Mouse (Mus musculus): ENCODE results near the gene Chsy1.
"Not testable (repeated sequence)": the region's sequence is repeated elsewhere in the genome, so short reads cannot be mapped to it uniquely, and the experiment has no call there.

Gene Chsy1

GRCm38 (mm10) chr7:66179711-66180110 is 70.4 kb downstream of the Chsy1 start:
- DNase-seq: no peak

DNA sequence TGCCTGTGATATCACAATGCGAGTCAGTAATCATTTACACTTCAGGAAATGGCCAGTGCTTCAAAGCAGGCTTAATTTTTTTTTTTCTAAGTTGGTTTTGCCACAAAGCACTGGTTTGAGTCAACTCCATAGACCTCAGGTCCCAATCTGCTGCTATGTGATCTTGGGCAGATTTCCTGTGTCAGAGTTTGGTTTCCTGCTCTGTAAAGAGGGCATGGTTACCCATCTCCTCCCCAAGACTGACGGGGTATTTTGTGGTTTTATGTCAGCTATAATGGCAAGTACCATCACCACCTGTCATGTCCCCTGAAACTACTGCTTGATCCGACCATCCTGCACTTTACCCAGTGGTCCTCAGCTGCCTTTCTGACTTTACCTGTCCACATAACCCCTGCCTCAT is 70.9 kb downstream of the Chsy1 start:
- DNase-seq: no peak

GRCm38 (mm10) chr7:66180711-66181365 is 71.5 kb downstream of the Chsy1 start:
- no peak for DNase-seq

DNA sequence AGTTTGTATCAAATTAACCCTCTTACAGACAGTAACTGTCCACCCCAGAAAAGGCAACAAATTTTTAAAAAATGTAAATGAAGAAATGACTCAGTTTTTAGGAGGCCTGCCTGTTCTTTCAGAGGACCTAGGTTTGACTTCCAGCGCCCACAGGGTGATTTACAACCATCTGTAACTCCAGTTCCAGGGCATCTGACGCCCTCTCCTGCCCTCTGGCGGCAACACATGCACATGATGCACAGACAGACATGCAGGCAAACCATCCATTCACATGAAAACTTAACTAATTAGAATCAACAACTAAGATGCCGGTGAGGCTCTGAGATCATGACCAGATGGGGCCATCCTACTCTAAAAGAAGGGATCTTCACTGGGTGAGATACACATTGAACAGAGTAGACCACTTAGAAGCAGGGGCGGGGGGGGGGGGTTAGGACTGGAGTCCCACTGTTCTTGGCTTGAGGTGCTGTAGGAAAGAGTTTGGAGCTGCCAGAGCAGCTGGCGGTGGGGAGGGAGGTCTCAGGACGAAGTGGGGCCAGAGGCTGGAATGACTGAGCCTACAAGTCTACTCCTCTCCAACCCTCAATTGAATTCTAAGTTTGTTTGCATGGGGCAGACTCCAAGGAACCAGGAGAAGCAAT is 72.9 kb downstream of the Chsy1 start:
- DNase-seq: no peak

DNA sequence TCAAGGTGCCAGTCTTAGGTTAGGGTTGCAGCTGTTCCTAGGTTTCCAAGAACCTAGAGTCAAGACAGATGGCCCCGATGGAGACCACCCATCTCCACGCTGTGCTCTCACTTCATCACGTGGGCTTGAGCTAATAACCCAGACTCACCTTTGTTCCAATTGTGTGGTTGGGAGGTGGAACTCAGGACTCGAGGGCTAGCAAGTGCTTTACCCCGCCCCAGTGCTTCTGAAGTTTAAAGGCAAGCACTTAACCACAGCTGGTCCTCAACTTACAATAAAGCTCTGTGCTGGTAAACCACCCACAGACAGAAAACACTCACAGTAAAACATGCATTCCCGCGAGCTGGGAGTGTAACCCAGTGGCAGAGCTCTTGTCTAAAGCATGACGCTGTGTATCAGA is 74.1 kb downstream of the Chsy1 start:
- no peak for DNase-seq

GRCm38 (mm10) chr7:66184026-66184425 is 74.7 kb downstream of the Chsy1 start:
- DNase-seq: no peak

DNA sequence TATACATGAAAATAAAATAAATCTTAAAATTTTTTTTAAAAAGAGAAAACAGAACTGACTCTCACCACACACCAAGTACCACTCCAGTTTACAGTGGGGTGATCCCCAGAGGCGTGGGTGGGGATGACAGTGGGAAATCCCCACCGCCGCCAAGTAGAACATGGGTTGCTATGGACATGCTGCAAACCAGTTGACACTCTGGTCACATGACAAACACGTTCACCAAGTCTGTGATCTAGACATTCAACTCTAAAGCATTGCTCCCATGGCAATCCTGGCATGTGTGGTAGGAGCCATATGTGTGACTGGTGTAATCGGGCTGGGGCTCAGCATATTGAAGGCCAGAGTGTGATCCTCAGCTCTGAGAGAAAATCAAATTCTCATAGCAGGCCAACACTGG is 76.1 kb downstream of the Chsy1 start:
- no peak for DNase-seq

- no peak for DNase-seq
Measured at GRCm38 (mm10) chr7:66187581-66188231, 78.4 kb downstream of the Chsy1 start.

DNA sequence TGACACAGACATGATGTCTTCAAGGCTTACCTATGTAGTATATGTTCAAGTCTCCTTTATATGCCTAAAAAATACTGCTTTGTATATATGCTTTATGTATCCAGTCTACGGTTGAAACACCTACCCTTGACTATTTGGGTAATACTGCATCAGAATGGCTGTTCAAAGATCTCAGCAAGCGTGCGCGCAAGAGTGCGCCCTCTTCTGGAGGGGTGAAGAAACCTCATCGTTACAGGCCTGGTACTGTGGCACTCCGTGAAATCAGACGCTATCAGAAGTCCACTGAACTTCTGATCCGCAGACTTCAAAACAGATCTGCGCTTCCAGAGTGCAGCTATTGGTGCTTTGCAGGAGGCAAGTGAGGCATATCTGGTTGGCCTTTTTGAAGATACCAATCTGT is 81.1 kb downstream of the Chsy1 start:
- not testable (repeated sequence) for DNase-seq

GRCm38 (mm10) chr7:66194511-66194910 is 85.2 kb downstream of the Chsy1 start:
- DNase-seq: no peak

GRCm38 (mm10) chr7:66195881-66196280 is 86.6 kb downstream of the Chsy1 start:
- DNase-seq: no peak

DNA sequence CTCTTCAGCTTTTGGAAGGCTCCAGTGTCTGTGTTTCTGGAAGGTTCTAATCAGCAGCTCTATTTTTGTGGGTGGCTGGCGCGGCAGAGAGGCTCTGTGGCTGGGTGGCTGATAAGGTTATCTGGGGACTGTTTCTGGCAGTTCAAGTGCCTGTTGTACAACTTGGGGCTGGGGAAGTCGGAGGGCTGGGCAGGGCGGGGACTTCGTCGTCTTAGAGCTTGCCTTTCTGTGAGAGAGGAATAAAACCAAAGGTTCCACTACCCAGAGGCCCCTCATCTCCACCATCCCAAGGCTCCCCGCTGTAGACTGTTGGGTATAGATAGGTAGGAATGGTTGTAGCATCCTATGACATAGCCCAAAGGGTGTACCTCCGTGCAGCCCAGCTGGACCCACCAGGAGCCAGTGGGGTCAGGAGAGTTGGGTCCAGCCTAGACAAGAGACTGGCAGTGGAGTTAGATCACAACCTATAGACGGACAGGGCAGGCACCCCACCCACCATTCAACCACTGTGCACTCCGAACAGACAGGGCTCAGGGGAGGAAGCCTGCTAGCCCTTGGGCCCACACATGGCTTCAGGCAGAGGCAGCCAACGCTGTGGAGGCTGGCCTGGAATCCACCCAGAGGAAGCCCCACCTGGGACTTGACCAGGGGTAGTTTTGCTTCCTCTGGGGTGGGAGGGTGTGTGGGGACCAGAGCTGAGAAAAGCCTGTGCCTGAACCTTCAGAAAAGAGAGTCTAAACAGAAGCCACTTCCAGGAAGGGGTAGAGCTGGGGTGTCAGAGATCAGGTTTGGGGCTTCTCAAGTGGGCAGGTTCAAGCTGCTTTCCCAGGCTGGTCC is 87.5 kb downstream of the Chsy1 start:
- no peak for DNase-seq

DNA sequence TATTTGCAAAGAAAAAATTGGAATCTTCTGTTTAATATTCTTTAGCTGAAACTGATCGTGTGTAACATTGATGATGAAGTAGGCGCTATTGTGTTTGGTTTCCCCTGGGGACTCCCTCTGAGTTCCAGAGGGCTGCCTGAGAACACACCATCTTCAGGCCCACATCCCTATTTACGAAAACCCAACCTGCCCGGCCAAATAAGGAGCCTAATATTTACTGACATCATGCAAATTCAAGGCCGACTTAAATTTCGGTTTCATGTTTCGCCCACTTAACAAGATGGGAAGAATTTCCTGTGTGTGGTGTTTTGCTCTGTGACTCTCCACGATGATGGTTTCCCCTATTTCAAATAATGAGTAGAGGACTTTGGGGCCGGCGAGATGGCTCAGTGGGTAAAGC is 89.1 kb downstream of the Chsy1 start:
- DNase-seq: no peak

DNA sequence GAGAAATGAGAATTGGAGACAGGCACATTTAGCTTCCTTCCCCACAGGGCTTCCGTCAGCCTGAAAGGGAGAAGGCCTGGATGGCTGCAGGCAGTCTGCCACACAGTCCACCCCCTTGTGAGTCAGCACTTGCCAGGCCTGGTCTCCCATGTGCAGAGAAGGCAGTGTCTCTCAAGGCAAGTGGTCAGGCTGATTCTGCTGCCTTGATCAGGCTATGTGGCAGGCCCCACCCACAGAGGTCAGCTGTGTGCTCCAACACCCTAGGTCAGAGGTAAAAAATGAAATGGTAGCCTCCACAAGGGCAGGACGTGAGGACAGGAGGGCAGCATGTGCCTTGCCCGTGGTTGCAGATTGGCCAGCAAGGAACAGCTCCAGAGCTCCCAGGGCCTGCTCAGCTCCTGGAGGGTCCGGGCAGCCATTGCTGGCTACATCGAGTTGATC is 90.1 kb downstream of the Chsy1 start:
- no peak for DNase-seq

DNA sequence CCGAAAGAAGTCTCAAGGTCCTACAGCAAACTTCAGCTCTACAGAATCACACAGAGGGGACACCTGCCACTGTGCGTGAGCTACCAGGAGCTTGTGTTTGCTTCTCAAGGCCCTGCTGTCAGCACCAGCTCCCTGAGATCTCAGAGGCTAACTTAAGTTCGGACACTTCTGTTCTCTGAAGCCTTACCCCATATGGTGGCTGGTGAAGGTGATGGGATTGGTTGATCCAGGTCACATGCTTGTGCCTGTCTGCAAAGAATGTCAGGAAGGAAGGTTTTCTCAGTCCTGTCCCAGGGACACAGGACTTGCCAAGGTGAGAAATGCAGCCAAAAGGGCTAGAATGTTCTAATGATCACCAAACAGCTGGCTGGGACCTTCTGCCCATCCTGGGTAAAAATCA is 91.1 kb downstream of the Chsy1 start:
- no peak for DNase-seq

DNA sequence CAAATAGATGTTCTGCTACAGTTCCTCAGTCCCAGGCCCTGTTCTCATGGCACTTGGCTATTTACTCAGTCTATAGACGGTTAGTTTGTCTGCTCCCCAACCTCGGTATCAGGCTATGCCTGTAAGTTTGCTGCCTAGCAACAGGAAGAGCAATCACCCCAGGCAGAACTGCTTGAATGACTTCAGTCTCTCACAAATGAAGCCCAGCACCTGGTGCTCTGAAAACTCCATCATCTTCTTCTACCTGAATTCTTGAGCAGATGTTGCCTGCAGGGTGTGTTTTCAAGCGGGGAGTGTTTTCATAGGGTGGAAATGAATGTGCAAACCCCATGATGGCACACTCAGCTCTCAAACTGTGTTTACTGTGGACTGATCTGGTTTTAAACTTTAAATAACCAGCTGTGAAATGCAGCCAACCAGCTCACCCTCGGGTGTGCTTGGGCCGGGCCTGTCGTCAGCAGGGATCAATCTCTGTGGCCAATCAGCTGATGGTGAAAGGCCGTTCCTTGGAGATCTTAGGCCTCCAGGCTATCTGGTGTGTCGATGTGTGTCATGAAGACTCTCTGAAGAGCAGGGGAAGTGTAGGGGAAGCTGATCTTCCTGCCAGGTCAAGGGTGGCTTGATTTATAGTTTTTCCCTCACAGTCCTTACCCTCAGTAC is 91.6 kb downstream of the Chsy1 start:
- no peak for DNase-seq

DNA sequence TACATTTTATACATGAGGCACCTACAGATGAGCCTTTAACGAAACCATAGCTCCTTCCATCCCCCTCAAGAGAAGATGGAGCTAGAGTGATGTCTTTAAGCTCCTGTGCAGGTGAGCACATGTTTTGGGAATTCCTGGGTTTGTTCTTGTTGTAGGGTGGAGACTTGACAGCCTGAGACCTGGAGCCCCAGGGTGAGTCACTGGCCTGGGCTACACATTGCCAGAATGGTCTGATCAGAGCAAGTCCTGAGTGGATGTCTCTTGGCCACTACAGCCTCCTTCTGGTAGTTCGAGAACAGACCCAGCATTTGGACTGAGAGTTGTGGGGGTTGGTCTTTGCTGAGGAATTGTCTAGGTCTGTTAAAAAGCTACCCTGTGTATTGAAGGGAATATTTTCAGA is 92.3 kb downstream of the Chsy1 start:
- DNase-seq: no peak

- DNase-seq: no peak
Measured at GRCm38 (mm10) chr7:66209920-66210319, 100.6 kb downstream of the Chsy1 start.

- no peak for DNase-seq
Measured at GRCm38 (mm10) chr7:66212887-66213286, 103.6 kb downstream of the Chsy1 start.

GRCm38 (mm10) chr7:66214477-66214876 is 105.2 kb downstream of the Chsy1 start:
- no peak for DNase-seq

- DNase-seq: no peak
Measured at GRCm38 (mm10) chr7:66215911-66216310, 106.6 kb downstream of the Chsy1 start.

- no peak for DNase-seq
Measured at GRCm38 (mm10) chr7:66217011-66217410, 107.7 kb downstream of the Chsy1 start.

DNA sequence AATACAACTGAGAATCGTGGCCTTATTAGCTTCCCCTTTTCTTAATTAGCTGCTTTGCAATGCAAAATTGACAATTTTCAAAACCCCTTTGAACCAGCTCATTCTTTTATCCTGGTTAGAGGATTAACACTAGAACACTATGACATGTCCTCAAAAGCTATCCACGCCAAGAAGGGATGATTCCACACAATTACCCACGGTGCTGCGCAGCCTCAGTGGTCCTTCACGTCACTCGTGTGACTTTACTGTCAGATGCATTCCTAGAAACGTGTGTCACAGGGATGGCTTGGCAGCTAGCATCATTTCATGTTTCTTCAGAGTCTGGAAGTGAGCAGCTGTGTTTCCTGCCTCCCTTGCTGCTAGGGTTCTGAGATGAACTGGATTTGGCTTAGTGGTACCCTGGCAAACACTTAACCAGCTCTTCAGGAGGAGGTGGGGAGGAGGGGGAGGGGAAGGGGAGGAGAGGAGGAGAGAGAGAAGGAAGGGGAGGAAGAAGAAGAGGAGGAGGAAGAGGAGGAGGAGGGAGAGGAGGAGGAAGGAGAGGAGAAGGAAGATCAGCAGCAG is 108.3 kb downstream of the Chsy1 start:
- no peak for DNase-seq

Data from kidney, adult 18-20 months (tissue).